Mouse (Mus musculus) brain, embryonic 14.5 days (tissue): Measurements from ENCODE around the gene Smap1. TPM values are rescaled to one million over a fixed set of nuclear protein-coding genes. Genes with fewer than 3 reads are reported as not detected.
"Not testable (repeated sequence)": the region's sequence is repeated elsewhere in the genome, so short reads cannot be mapped to it uniquely, and the experiment has no call there.

Source experiments
- DNase-seq: peaks from one replicate; pipeline ENCODE4 v3.0.0-alpha.2; 2011; ENCODE audit warnings: low read depth
- CTCF ChIP-seq: fragments of 200-500 bp; IDR thresholded peaks from 2 replicates; pipeline ENCODE4 v1.5.1; 2012; ENCODE audit warnings: inconsistent platforms, mild to moderate bottlenecking, moderate library complexity, borderline replicate concordance; ENCODE audit not compliant: insufficient read depth, insufficient read length; ENCODE audit errors: extremely low read depth
- POLR2A ChIP-seq: fragments of 200-500 bp; IDR thresholded peaks from 2 replicates; pipeline ENCODE4 v1.6.1; 2012; ENCODE audit warnings: mild to moderate bottlenecking, inconsistent platforms, borderline replicate concordance; ENCODE audit not compliant: poor library complexity, insufficient read depth, insufficient read length, severe bottlenecking; ENCODE audit errors: extremely low read depth
- polyA plus RNA-seq: library from polyadenylated mRNA; depleted of rRNA; stranded (reverse); fragments of >200 nt; gene quantifications from 2 replicates; pipeline ENCODE4 v1.2.3, GENCODE M21; 2012; rRNA removed

Smap1 gene
- 124 and 156 TPM in 2 replicates for polyA plus RNA-seq

GRCm38 (mm10) chr1:23921711-23922529, at the start of gene Smap1:
Gene Smap1, minus strand, starts transcription at chr1:23922317.
- DNase-seq, result peak; percentile 95
- TF ChIP-seq POLR2A, result peak; percentile 63
- no peak for TF ChIP-seq CTCF

- DNase-seq, result not testable (repeated sequence)
Measured at GRCm38 (mm10) chr1:23971159-23971558, 49.0 kb upstream of the Smap1 start.

DNA sequence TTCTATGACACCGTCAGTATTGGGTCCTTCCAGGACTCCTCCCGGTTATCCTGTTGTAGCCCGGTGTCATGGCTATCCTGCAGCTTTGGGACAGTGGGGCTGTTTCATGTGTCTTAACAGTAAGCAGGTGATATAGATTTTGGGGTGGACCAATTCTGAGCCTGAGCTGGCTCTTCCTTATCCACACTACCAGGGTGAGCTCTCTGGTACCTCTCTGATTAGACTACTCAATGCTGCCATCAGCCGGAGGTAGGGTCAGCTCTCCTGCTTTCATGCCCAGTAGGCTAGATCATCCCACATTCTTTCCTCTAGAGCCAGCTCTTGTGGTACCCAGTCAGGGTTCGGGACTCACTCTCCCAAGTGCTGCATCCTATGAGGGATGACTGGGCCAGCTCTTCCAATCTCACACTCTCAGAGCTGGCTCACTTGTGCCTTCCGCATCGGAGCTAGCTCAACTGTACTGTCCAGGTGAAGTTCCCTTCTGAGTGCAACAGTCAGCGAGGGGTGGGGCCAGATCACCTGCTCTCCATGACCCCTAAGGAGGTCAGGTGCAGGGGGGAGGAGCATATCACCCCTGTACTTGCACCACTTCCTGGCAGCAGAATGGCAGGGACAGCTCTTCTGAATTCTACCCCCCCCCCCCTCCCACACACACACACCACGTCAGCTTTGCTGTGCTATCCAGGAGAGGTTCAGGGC, 46.1 kb upstream of the Smap1 start:
- TF ChIP-seq POLR2A (no peak), CTCF (no peak)
- DNase-seq, result no peak

DNA sequence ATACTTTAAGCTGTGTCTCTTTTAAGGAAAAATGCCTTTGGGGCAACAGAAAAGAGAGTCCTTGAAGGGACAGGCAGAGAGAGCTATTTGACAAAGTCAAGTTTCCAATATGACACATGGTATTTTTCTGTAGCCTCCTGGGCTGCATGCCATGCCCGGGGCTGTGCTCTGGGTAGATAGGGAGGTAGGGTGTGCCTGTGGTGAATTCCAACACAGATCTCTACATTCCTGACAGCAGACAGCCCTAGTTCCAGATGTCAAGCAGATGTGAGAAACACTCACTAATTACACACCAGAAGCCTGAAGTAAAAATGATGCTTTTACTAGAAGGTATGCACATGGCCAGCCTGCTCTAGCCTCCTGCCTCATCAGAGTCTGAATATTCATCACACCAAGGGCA, 44.1 kb upstream of the Smap1 start:
- DNase-seq, result no peak
- TF ChIP-seq CTCF (no peak), POLR2A (no peak)

DNA sequence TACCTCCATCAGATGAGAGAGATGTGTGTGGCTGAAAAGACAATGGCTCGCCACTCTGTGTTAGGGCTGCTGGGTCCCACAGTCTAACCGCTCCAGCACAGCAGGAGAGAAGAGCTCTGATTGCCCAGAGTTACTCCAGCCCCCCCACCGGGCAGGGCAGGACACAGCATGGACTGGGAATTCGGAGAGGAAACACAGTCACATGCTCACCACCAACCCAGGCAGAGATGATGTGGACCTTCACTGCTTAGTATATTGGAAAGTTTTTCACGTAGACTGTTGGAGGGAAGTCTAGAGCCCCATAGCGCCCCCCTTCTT, 37.3 kb upstream of the Smap1 start:
- TF ChIP-seq CTCF (no peak), POLR2A (no peak)
- peak; percentile 13 for DNase-seq

DNA sequence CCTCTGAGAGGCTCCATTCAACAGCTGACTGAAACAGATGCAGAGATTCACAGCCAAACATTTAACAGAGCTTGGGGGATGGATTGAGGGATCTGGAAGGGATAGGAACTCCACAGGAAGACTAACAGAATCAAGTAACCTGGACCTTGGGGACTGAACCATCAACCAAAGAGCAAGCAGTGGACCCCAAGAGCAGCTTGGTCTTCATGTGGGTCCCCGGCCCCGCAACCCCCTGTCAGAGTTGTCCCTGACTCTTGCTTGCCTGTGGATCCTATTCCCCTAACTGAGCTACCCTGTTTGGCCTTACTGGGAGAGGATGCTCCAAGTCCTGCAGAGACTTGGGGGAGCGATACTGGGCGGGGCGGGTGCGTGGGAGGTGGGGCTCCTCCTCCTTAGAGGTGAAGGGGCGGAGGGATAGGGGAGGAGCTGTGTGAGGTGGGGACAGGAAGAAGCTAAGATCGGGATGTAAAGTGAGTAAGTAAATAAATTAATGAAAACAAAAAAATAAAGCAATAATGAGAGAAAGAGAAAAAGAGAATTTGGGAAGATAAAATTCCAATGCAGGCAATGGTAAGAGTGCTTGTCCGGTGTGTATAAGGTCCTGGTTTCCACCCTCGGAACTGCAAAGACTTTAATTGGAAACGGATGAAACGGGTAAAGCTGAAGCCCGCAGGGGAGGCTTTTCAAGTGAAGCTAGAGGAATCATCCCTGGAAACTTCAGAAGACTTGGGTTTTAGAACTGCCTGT, 36.7 kb upstream of the Smap1 start:
- DNase-seq, result peak; percentile 9
- TF ChIP-seq CTCF (no peak), POLR2A (no peak)

- DNase-seq, result no peak
- no peak for TF ChIP-seq CTCF
- TF ChIP-seq POLR2A, result no peak
Measured at GRCm38 (mm10) chr1:23958101-23958500, 36.0 kb upstream of the Smap1 start.

DNA sequence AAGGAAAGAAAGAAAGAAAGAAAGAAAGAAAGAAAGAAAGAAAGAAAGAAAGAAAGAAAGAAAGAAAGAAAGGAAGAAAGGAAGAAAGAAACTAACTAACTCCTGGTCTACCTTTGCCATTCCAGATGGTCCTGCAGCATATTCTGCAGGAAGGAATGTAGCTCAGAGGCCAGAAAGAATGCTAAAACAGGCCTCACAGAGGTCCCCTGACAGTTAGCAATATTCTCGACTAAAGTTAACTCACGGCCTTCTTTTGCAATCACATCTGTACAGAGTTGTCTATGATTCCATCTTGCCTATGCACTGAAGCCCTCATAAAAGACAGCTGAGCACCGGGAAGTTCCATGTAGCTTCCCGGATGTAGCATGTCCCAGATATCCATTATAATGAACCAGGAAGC, 33.4 kb upstream of the Smap1 start:
- no peak for TF ChIP-seq POLR2A
- no peak for TF ChIP-seq CTCF
- no peak for DNase-seq

- peak; percentile 64 for DNase-seq
- TF ChIP-seq POLR2A (no peak), CTCF (no peak)
Measured at GRCm38 (mm10) chr1:23953921-23954320, 31.8 kb upstream of the Smap1 start.

GRCm38 (mm10) chr1:23948778-23949699, 26.9 kb upstream of the Smap1 start:
- peak; percentile 5 for DNase-seq
- no peak for TF ChIP-seq POLR2A
- no peak for TF ChIP-seq CTCF

- DNase-seq, result no peak
- TF ChIP-seq POLR2A (no peak), CTCF (no peak)
Measured at GRCm38 (mm10) chr1:23948290-23948689, 26.2 kb upstream of the Smap1 start.

GRCm38 (mm10) chr1:23944076-23944475, 22.0 kb upstream of the Smap1 start:
- no peak for TF ChIP-seq POLR2A
- no peak for TF ChIP-seq CTCF
- no peak for DNase-seq
